Mouse (Mus musculus) forebrain, embryonic 10.5 days (tissue): ENCODE results near the gene Pibf1. TPM values are rescaled to one million over a fixed set of nuclear protein-coding genes. Genes with fewer than 3 reads are reported as not detected.

Source experiments
- DNase-seq: peaks from one replicate; pipeline ENCODE4 v3.0.0-alpha.2; 2017; ENCODE audit warnings: low spot score; ENCODE audit errors: extremely low spot score
- H3K27ac ChIP-seq: fragments of 300-500 bp; sonication (generic); 2 replicates; pipeline ENCODE4 v1.5.1; 2016; ENCODE audit warnings: mild to moderate bottlenecking
- H3K27me3 ChIP-seq: fragments of 300-500 bp; sonication (generic); 2 replicates; pipeline ENCODE4 v1.6.1; 2016; ENCODE audit warnings: mild to moderate bottlenecking; ENCODE audit not compliant: poor library complexity, severe bottlenecking
- H3K36me3 ChIP-seq: fragments of 300-500 bp; sonication (generic); replicated peaks from 2 replicates; pipeline ENCODE4 v1.6.1; 2016; ENCODE audit warnings: mild to moderate bottlenecking, moderate library complexity
- H3K4me1 ChIP-seq: fragments of 300-500 bp; sonication (generic); 2 replicates; pipeline ENCODE4 v1.6.1; 2016
- H3K4me3 ChIP-seq: fragments of 300-500 bp; sonication (generic); 2 replicates; pipeline ENCODE4 v1.5.1; 2016; ENCODE audit warnings: mild to moderate bottlenecking, moderate library complexity
- H3K9me3 ChIP-seq: fragments of 300-500 bp; sonication (generic); 2 replicates; pipeline ENCODE4 v1.6.1; 2016; ENCODE audit warnings: mild to moderate bottlenecking, moderate library complexity
- WGBS: fragments of 180-500 bp; shearing (Covaris S2); methylation state at CpG from one replicate; pipeline ENCODE4 v1.1.7; 2016; 5-methylcytosine and 5-hydroxymethylcytosine counted together
- polyA plus RNA-seq: library from polyadenylated mRNA; unstranded; fragments of >200 nt; fragmentation: Nextera tagmentation; extraction: Ambion mirVana; gene quantifications from 2 replicates; pipeline ENCODE4 v1.2.1, GENCODE M21; 2016

The Pibf1 gene
- polyA plus RNA-seq: 20.3 and 22.1 TPM in 2 replicates

GRCm38 (mm10) chr14:99099267-99099966, at the start of gene Pibf1, which contains the start of gene Dis3:
Pibf1 (plus strand) TSS chr14:99099424.
Dis3 (minus strand) TSS chr14:99099770.
- peak within 1 kb of the TSS; percentile 95 for H3K27ac ChIP-seq
- peak within 1 kb of the TSS; percentile 95 for H3K4me3 ChIP-seq
- peak; percentile 97 for DNase-seq
- no peaks in the 10 kb centered on the region for H3K27me3 ChIP-seq
- H3K4me1 ChIP-seq: peaks cover 15% of the 10 kb centered on the region
- H3K36me3 ChIP-seq: peaks cover 68% of the 10 kb centered on the region
- H3K9me3 ChIP-seq: no peaks in the 10 kb centered on the region
- whole genome bisulfite sequencing: under 1% methylated on average over 73 of the region's 73 CpGs

- Histone ChIP-seq H3K4me3 (no peak overlapping the region), H3K36me3 (peaks cover 86% of the 10 kb centered on the region), H3K4me1 (no peaks in the 10 kb centered on the region), H3K27ac (no peak overlapping the region), H3K27me3 (no peaks in the 10 kb centered on the region), H3K9me3 (no peaks in the 10 kb centered on the region)
- DNase-seq: no peak
- WGBS: 96% methylated on average over 7 of the region's 7 CpGs
Observed at GRCm38 (mm10) chr14:99058959-99059586, 40.2 kb upstream of the Pibf1 start.

GRCm38 (mm10) chr14:99060616-99061015, 38.6 kb upstream of the Pibf1 start:
- H3K9me3 ChIP-seq: no peaks in the 10 kb centered on the region
- H3K36me3 ChIP-seq: peaks cover 87% of the 10 kb centered on the region
- WGBS: 94% methylated on average over 12 of the region's 12 CpGs
- DNase-seq: no peak
- H3K27me3 ChIP-seq: no peaks in the 10 kb centered on the region
- no peak overlapping the region for H3K4me3 ChIP-seq
- no peak overlapping the region for H3K27ac ChIP-seq
- no peaks in the 10 kb centered on the region for H3K4me1 ChIP-seq

GRCm38 (mm10) chr14:99063091-99063490, 36.1 kb upstream of the Pibf1 start:
- Histone ChIP-seq H3K27ac (no peak overlapping the region), H3K27me3 (no peaks in the 10 kb centered on the region), H3K4me3 (no peak overlapping the region), H3K9me3 (no peaks in the 10 kb centered on the region), H3K4me1 (no peaks in the 10 kb centered on the region), H3K36me3 (peaks cover 88% of the 10 kb centered on the region)
- WGBS: 91% methylated on average over 2 of the region's 2 CpGs
- DNase-seq: no peak

GRCm38 (mm10) chr14:99071146-99071545, 28.1 kb upstream of the Pibf1 start:
- no peaks in the 10 kb centered on the region for H3K27me3 ChIP-seq
- H3K27ac ChIP-seq: no peak overlapping the region
- DNase-seq: no peak
- H3K4me3 ChIP-seq: no peak overlapping the region
- H3K4me1 ChIP-seq: no peaks in the 10 kb centered on the region
- WGBS: 89% methylated on average over 4 of the region's 4 CpGs
- H3K36me3 ChIP-seq: peaks cover 97% of the 10 kb centered on the region
- H3K9me3 ChIP-seq: no peaks in the 10 kb centered on the region

DNA sequence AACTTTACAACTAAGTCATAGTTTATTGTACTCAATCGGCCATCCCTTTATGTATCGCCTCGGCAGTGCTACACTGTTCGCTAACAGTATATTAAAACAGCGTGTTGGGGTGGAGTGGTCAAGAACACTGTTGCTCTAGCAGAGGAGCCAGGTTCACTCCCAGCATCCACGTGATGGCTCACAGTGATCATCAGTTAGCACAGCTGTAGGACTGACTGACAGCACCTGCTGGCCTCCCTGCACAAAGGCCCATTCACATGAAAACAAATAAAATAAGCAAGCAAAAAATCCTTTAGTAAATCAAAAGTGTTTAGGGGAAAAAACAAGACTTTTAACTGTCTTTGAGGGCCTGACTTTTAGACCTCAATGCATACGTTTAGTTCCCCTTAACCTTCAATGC, 10.3 kb upstream of the Pibf1 start:
- H3K27ac ChIP-seq: no peak overlapping the region
- no peaks in the 10 kb centered on the region for H3K9me3 ChIP-seq
- DNase-seq: no peak
- no peaks in the 10 kb centered on the region for H3K27me3 ChIP-seq
- 95% methylated on average over 7 of the region's 7 CpGs for whole genome bisulfite sequencing
- H3K4me3 ChIP-seq: no peak overlapping the region
- peaks cover 96% of the 10 kb centered on the region for H3K36me3 ChIP-seq
- H3K4me1 ChIP-seq: no peaks in the 10 kb centered on the region

GRCm38 (mm10) chr14:99099967-99100587, 853 bp downstream of the Pibf1 start:
- Histone ChIP-seq H3K27me3 (no peaks in the 10 kb centered on the region), H3K27ac (peak overlapping the region; percentile 95), H3K9me3 (no peaks in the 10 kb centered on the region), H3K4me3 (peak overlapping the region; percentile 95), H3K4me1 (peaks cover 15% of the 10 kb centered on the region), H3K36me3 (peaks cover 68% of the 10 kb centered on the region)
- WGBS: 6% methylated on average over 20 of the region's 20 CpGs
- no peak for DNase-seq

DNA sequence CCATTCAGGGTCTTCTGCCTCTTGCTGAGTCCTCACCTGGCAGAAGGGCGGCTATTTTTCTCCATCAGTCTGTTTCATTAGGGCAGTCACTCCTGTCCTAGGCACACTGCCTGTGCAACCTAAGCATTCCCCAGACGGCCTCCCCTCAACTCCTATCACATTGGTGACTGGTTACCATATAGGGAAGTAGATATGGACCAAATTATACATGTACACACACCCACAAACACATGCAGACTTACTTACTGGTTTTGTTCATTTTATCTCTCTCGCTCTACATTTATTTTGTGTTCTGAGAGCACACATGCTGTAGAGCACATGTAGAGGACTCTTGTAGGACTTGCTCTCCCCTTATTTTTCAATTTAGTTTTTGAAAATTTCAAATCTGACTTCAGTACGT, 3.8 kb downstream of the Pibf1 start:
- DNase-seq: no peak
- 92% methylated on average over 4 of the region's 4 CpGs for WGBS
- Histone ChIP-seq H3K4me3 (no peak overlapping the region), H3K36me3 (peaks cover 61% of the 10 kb centered on the region), H3K4me1 (peaks cover 15% of the 10 kb centered on the region), H3K27me3 (no peaks in the 10 kb centered on the region), H3K9me3 (no peaks in the 10 kb centered on the region), H3K27ac (no peak overlapping the region)

DNA sequence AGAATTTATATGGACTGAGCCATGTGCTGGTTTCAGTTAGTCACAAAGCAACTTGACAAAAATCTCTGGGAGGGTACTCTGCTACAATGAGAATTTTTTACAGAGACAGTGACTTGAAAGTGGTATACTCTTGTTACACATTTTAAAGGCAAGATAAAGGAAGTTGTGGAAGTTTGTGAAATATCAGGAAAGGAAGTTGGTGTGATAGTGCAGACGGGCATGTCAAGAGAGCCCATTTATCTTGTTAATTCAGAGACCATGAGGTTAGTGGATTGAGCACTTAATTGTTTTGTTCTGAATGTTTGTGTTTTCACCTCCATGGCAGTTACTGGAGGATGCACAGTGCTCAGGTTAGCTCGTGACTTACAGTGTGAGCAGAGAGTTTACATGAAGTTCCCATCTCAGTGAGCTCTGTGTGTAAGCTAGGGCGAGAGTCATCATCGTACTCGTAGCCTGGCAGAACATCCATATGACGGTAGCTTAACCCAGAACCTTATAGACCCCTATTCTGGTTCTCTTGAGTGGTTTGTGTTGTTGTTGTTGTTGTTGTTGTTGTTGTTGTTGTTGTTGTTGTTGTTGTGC, 5.4 kb downstream of the Pibf1 start:
- peaks cover 76% of the 10 kb centered on the region for H3K36me3 ChIP-seq
- no peaks in the 10 kb centered on the region for H3K9me3 ChIP-seq
- no peaks in the 10 kb centered on the region for H3K27me3 ChIP-seq
- 96% methylated on average over 6 of the region's 6 CpGs for WGBS
- no peak overlapping the region for H3K4me3 ChIP-seq
- H3K4me1 ChIP-seq: peaks cover 7% of the 10 kb centered on the region
- H3K27ac ChIP-seq: no peak overlapping the region
- DNase-seq: no peak

DNA sequence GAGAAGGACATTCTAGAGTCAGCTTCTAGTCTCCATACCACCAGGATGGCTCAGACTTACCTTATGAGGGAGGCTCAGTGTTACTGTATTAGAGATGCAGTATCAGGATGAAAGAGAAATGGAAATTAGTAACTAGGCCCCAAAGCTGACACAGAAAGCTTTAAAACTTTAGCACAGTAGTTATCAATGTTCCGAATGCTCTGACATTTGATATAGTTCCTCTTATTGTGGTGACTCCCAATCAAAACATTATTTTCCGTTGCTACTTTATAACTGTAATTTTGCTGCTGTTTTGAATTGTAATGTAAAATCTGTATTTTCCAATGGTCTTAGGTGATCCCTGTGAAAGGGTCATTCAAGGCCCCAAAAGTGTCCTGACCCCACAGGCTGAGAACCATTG, 7.4 kb downstream of the Pibf1 start:
- 95% methylated on average over 2 of the region's 2 CpGs for WGBS
- no peak overlapping the region for H3K4me3 ChIP-seq
- H3K27me3 ChIP-seq: no peaks in the 10 kb centered on the region
- no peaks in the 10 kb centered on the region for H3K9me3 ChIP-seq
- no peak for DNase-seq
- peaks cover 91% of the 10 kb centered on the region for H3K36me3 ChIP-seq
- H3K27ac ChIP-seq: no peak overlapping the region
- H3K4me1 ChIP-seq: no peaks in the 10 kb centered on the region

DNA sequence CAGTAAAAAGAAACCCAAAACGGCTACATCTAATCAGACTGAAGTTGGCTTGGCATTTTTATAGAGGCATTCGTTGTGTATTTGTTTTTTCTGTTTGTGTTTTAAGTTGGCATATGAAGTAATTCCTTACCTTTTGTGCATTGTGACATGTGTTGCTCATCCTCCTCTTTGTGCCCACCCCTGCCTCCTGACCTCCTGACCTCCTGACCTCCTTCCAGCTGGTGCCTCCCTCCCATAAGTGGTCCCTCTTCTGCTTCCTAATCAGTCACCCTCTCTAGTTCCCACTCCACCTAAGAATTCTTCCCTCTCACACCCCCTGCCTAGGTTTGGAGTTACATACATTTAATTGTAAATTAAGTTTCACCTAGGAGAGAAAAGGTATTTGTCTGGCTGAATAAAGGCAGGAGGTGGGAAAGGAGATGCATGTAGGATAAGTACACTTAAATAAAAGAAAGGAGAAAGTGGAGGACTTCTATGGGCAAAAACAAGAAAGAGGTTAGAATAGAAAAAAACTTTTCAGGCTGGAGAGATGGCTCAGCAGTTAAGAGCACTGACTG, 8.5 kb downstream of the Pibf1 start:
- Histone ChIP-seq H3K36me3 (peaks cover 91% of the 10 kb centered on the region), H3K9me3 (no peaks in the 10 kb centered on the region), H3K4me3 (no peak overlapping the region), H3K27me3 (no peaks in the 10 kb centered on the region), H3K4me1 (no peaks in the 10 kb centered on the region), H3K27ac (no peak overlapping the region)
- DNase-seq: no peak
- WGBS: 90% methylated on average over 2 of the region's 2 CpGs

DNA sequence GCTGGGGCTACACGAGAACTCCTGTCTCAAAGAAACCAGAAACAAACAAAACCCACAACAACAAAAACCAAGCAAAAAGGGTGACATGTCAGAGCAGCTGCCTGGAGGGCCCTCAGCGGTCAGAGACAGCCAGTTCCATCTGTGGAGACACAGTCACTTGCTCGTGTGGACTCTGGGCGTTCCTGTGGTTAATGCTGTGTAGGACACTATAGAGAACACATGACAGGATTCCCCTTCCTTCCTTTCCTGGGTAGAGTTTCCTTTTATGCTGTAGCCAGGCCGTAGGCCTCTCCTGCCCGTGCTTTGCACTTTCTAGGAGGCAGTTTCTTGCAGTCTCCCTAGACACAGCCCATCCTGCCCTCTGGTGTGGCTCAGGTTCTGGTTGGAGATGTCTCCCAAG, 9.5 kb downstream of the Pibf1 start:
- Histone ChIP-seq H3K27ac (no peak overlapping the region), H3K36me3 (peaks cover 91% of the 10 kb centered on the region), H3K4me1 (no peaks in the 10 kb centered on the region), H3K9me3 (no peaks in the 10 kb centered on the region), H3K4me3 (no peak overlapping the region), H3K27me3 (no peaks in the 10 kb centered on the region)
- WGBS: 94% methylated on average over 6 of the region's 6 CpGs
- no peak for DNase-seq
